Mouse (Mus musculus) heart, adult 2 months (tissue): ENCODE measurements at regions not wholly inside any gene's neighbourhood (a gene's known extent, or its start where the extent isn't known, plus 50 kb on each side); places are given as distances from the start of the nearest gene placed in this dataset.

ENCODE experiments used
- DNase-seq, 2 experiments: peaks; one replicate each; pipeline ENCODE4 v3.0.0; 2021
- H3K27ac ChIP-seq: fragments of 200-600 bp; 2 replicates; pipeline ENCODE4 v1.8.1; 2022
- H3K27me3 ChIP-seq: fragments of 200-500 bp; 2 replicates; pipeline ENCODE4 v1.6.1; 2012; ENCODE audit warnings: mild to moderate bottlenecking, low read length, inconsistent platforms, mixed read lengths; ENCODE audit not compliant: control insufficient read depth, insufficient read depth
- H3K36me3 ChIP-seq: fragments of 200-500 bp; 2 replicates; pipeline ENCODE4 v1.6.1; 2012; ENCODE audit warnings: low read length, inconsistent platforms; ENCODE audit not compliant: control insufficient read depth, insufficient read depth
- H3K4me1 ChIP-seq: fragments of 200-500 bp; 2 replicates; pipeline ENCODE4 v1.6.1; 2011; ENCODE audit warnings: low read length; ENCODE audit not compliant: control insufficient read depth, insufficient read depth
- H3K4me3 ChIP-seq: fragments of 200-600 bp; 2 replicates; pipeline ENCODE4 v1.8.1; 2022
- H3K79me2 ChIP-seq: fragments of 200-500 bp; replicated peaks from 2 replicates; pipeline ENCODE4 v1.6.1; 2012; ENCODE audit warnings: mild to moderate bottlenecking, inconsistent platforms, low read length, moderate library complexity, mixed read lengths; ENCODE audit not compliant: control insufficient read depth, insufficient read depth
- H3K9ac ChIP-seq: fragments of 200-500 bp; 2 replicates; pipeline ENCODE4 v1.6.1; 2012; ENCODE audit warnings: low read depth, mild to moderate bottlenecking, control low read depth, inconsistent platforms, low read length, mixed read lengths
- CTCF ChIP-seq: fragments of 200-600 bp; IDR thresholded peaks from 2 replicates; pipeline ENCODE4 v1.8.1; 2022; ENCODE audit warnings: antibody characterized with exemption, mild to moderate bottlenecking, moderate library complexity
- EP300 ChIP-seq: fragments of 200-500 bp; IDR thresholded peaks from 2 replicates; pipeline ENCODE4 v1.6.1; 2011; ENCODE audit warnings: low read depth, low read length, control low read depth; ENCODE audit not compliant: insufficient read depth
- POLR2A ChIP-seq: fragments of 200-500 bp; IDR thresholded peaks from 2 replicates; pipeline ENCODE4 v1.6.1; 2011; ENCODE audit warnings: mild to moderate bottlenecking, low read depth, low read length, control low read depth; ENCODE audit not compliant: insufficient read depth
- WGBS: fragments of 180-500 bp; shearing (Covaris S2); methylation state at CpG from one replicate; pipeline ENCODE4 v1.1.7; 2018; 5-methylcytosine and 5-hydroxymethylcytosine counted together
- intact Hi-C: fragments of 180-260 bp; cut with DNase I; formaldehyde crosslinking; loops from one replicate; pipeline ENCODE4 v1.15.1; 2025

GRCm38 (mm10) chr1:128819611-128820010 lies 227.5 kb upstream of the Cxcr4 start:
- no peak overlapping the region for H3K27ac ChIP-seq
- no peak overlapping the region for H3K9ac ChIP-seq
- TF ChIP-seq POLR2A (no peak), EP300 (no peak), CTCF (no peak)
- H3K4me1 ChIP-seq, result peaks cover 1% of the 10 kb centered on the region
- intact Hi-C loops, result no loop called here
- H3K36me3 ChIP-seq, result no peaks in the 10 kb centered on the region
- WGBS, result 91% methylated on average over 6 of the region's 6 CpGs
- no peak overlapping the region for H3K4me3 ChIP-seq
- no peaks in the 10 kb centered on the region for H3K79me2 ChIP-seq
- no peak for DNase-seq
- no peaks in the 10 kb centered on the region for H3K27me3 ChIP-seq

GRCm38 (mm10) chr1:128813379-128813778 lies 221.3 kb upstream of the Cxcr4 start:
- Histone ChIP-seq H3K27ac (no peak overlapping the region), H3K36me3 (no peaks in the 10 kb centered on the region), H3K9ac (no peak overlapping the region), H3K79me2 (no peaks in the 10 kb centered on the region), H3K4me3 (no peak overlapping the region), H3K27me3 (no peaks in the 10 kb centered on the region), H3K4me1 (no peaks in the 10 kb centered on the region)
- intact Hi-C loops, result no loop called here
- 75% methylated on average over 5 of the region's 5 CpGs for WGBS
- DNase-seq, result no peak
- TF ChIP-seq POLR2A (no peak), CTCF (no peak), EP300 (no peak)

- no peak overlapping the region for H3K4me3 ChIP-seq
- no peak for DNase-seq
- intact Hi-C loops, result no loop called here
- TF ChIP-seq CTCF (no peak), POLR2A (no peak), EP300 (no peak)
- no peaks in the 10 kb centered on the region for H3K27me3 ChIP-seq
- no peak overlapping the region for H3K27ac ChIP-seq
- no peaks in the 10 kb centered on the region for H3K4me1 ChIP-seq
- H3K36me3 ChIP-seq, result no peaks in the 10 kb centered on the region
- H3K9ac ChIP-seq, result no peak overlapping the region
- H3K79me2 ChIP-seq, result no peaks in the 10 kb centered on the region
- WGBS, result 77% methylated on average over 3 of the region's 3 CpGs
Observed at GRCm38 (mm10) chr1:128810860-128811259, 218.8 kb upstream of the Cxcr4 start.

GRCm38 (mm10) chr1:128810094-128810493 lies 218.0 kb upstream of the Cxcr4 start:
- no peak for DNase-seq
- 77% methylated on average over 2 of the region's 2 CpGs for WGBS
- no peaks in the 10 kb centered on the region for H3K36me3 ChIP-seq
- H3K27ac ChIP-seq, result no peak overlapping the region
- H3K4me3 ChIP-seq, result no peak overlapping the region
- H3K4me1 ChIP-seq, result no peaks in the 10 kb centered on the region
- H3K27me3 ChIP-seq, result no peaks in the 10 kb centered on the region
- no peaks in the 10 kb centered on the region for H3K79me2 ChIP-seq
- H3K9ac ChIP-seq, result no peak overlapping the region
- intact Hi-C loops, result no loop called here
- TF ChIP-seq CTCF (no peak), POLR2A (no peak), EP300 (no peak)

GRCm38 (mm10) chr1:128809601-128810000 lies 217.5 kb upstream of the Cxcr4 start:
- DNase-seq, result no peak
- Histone ChIP-seq H3K79me2 (no peaks in the 10 kb centered on the region), H3K4me3 (no peak overlapping the region), H3K27ac (no peak overlapping the region), H3K27me3 (no peaks in the 10 kb centered on the region), H3K36me3 (no peaks in the 10 kb centered on the region), H3K9ac (no peak overlapping the region), H3K4me1 (no peaks in the 10 kb centered on the region)
- 84% methylated on average over 8 of the region's 8 CpGs for WGBS
- intact Hi-C loops, result no loop called here
- no peak for TF ChIP-seq EP300
- TF ChIP-seq CTCF, result no peak
- TF ChIP-seq POLR2A, result no peak

- DNase-seq, result no peak
- H3K27me3 ChIP-seq, result no peaks in the 10 kb centered on the region
- H3K36me3 ChIP-seq, result no peaks in the 10 kb centered on the region
- TF ChIP-seq EP300 (no peak), CTCF (no peak), POLR2A (no peak)
- H3K4me1 ChIP-seq, result no peaks in the 10 kb centered on the region
- H3K9ac ChIP-seq, result no peak overlapping the region
- intact Hi-C loops, result no loop called here
- no peak overlapping the region for H3K4me3 ChIP-seq
- H3K27ac ChIP-seq, result no peak overlapping the region
- 82% methylated on average over 5 of the region's 5 CpGs for WGBS
- H3K79me2 ChIP-seq, result no peaks in the 10 kb centered on the region
Observed at GRCm38 (mm10) chr1:128808599-128808998, 216.5 kb upstream of the Cxcr4 start.
